Mouse (Mus musculus) kidney, embryonic 16.5 days (tissue): Measurements from ENCODE around the gene Thoc3. TPM values are rescaled to one million over a fixed set of nuclear protein-coding genes. Genes with fewer than 3 reads are reported as not detected.

Source experiments
- polyA plus RNA-seq: library from polyadenylated mRNA; unstranded; fragments of >200 nt; fragmentation: Nextera tagmentation; extraction: Ambion mirVana; gene quantifications from 2 replicates; pipeline ENCODE4 v1.2.1, GENCODE M21; 2015

The Thoc3 gene
- polyA plus RNA-seq, 1 experiment from 2014 or later = 118 TPM

Other genes starting within 250 kb of the Thoc3 start
- 5.8 and 6.0 TPM in 2 replicates for gene Cplx2, start 97.5 kb downstream of the Thoc3 start, polyA plus RNA-seq
- gene Simc1, start 34.9 kb upstream of the Thoc3 start, polyA plus RNA-seq = 11.0 and 14.2 TPM in 2 replicates
- gene 4833439L19Rik, start 96.6 kb upstream of the Thoc3 start, polyA plus RNA-seq = 202 and 205 TPM in 2 replicates
- 31.8 and 37.8 TPM in 2 replicates for gene Arl10, start 106.2 kb upstream of the Thoc3 start, polyA plus RNA-seq
- 97.6 and 106 TPM in 2 replicates for gene Nop16, start 121.2 kb upstream of the Thoc3 start, polyA plus RNA-seq
- 203 and 208 TPM in 2 replicates for gene Higd2a, start 121.4 kb upstream of the Thoc3 start, polyA plus RNA-seq
- gene Cltb, start 142.5 kb upstream of the Thoc3 start, polyA plus RNA-seq = 45.2 and 47.1 TPM in 2 replicates
- 76.0 and 83.6 TPM in 2 replicates for gene Faf2, start 152.9 kb upstream of the Thoc3 start, polyA plus RNA-seq
- gene Rnf44, start 225.1 kb upstream of the Thoc3 start, polyA plus RNA-seq = 71.3 and 77.5 TPM in 2 replicates
- gene Cdhr2, start 232.6 kb upstream of the Thoc3 start, polyA plus RNA-seq = 8.6 TPM in 2 replicates